Mouse (Mus musculus) brain, embryonic 18.5 days (tissue): ENCODE measurements around the gene Sema6c.

Experiments
- DNase-seq: peaks from one replicate; pipeline ENCODE4 v3.0.0-alpha.2; 2012; ENCODE audit warnings: low read depth, low spot score

Sema6c gene

GRCm38 (mm10) chr3:95142617-95143011 is 17.6 kb upstream of the Sema6c start:
- DNase-seq: no peak

- DNase-seq: no peak
Observed at GRCm38 (mm10) chr3:95147924-95148323, 12.3 kb upstream of the Sema6c start.

- DNase-seq: no peak
Observed at GRCm38 (mm10) chr3:95153874-95154273, 6.4 kb upstream of the Sema6c start.

DNA sequence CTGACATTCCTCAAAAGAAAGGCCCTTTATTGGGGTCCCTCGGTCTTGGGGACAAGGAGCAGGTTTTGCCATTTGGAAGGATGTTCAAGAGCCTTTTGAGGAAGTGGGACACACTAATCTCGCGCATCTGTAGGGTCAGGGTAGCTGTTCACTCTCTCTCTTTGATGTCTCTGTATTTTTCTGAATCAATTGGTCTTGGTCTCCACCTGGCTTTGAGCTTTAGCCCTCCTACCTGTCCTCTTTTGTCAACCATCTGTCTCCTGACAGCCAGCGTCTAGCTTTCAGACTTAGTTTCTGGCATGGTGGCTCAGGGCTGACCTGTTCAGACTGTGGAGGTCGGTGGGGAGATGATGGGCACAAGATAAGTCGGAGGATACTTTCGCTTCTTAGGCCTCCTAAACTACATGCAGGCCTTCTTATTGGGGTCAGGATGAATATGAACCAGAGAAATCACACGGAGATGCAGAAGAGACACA is 708 bp upstream of the Sema6c start:
- DNase-seq: no peak

DNA sequence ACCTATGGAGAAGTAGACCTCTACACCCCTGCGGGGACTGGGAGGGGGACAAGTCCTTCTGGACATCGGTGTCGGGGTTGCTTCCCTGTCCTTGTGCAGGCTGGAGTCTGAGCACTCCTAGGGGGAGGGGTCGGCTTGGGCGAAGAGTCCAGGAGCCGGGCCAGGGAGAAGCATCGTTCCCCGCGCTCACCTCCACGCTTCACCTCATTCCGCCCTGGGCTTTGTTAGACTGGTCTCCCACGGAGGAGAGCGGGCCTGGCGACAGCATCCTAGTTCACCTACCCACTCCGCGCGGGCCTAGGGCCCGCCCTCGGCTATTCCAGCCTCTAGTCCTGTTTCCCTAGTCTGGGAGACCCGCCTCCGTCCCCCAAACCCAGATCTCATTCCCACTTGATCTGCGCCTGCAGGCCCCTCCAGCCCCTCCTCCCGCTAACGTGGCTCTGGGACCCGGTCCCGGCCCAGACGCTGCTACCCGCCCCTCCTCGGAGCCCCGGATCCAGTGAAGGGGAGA is 839 bp downstream of the Sema6c start:
- DNase-seq: no peak

- DNase-seq: no peak
Observed at GRCm38 (mm10) chr3:95161618-95162344, 1.5 kb downstream of the Sema6c start.

GRCm38 (mm10) chr3:95162345-95162628 is 2.0 kb downstream of the Sema6c start:
- no peak for DNase-seq

- no peak for DNase-seq
Observed at GRCm38 (mm10) chr3:95163419-95164255, 3.4 kb downstream of the Sema6c start.

DNA sequence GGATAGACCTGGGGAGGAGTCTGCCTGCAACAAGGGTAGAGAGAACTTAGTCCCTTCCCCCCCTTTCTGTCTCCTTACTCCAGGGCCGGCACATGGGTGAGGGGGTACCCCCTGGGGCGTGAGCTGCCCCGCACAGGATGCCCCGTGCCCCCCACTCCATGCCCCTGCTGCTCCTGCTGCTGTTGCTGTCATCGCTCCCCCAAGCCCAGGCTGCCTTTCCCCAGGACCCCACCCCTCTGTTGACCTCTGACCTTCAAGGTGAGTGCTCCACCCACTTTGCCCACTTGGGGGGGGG is 3.9 kb downstream of the Sema6c start:
- DNase-seq: no peak

DNA sequence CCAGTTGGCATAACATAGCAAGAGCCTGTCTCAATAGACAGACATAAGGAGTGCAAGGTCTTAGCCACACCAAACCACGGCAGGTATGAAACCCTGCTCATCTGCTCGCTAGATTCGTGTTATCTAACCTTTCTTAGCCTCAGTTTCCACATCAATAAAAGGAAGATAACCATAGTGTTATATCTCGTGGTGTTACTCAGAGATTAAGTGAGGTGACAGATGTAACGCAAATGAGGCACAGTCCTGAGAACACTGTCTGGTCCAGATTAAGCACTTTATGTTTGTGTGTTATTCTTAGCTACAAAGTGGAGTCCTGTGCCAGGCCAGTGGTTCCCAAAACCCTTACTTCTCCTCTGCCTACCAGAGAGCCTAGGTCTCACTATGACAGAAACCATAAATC is 4.6 kb downstream of the Sema6c start:
- no peak for DNase-seq

GRCm38 (mm10) chr3:95169996-95170395 is 9.7 kb downstream of the Sema6c start:
- no peak for DNase-seq

DNA sequence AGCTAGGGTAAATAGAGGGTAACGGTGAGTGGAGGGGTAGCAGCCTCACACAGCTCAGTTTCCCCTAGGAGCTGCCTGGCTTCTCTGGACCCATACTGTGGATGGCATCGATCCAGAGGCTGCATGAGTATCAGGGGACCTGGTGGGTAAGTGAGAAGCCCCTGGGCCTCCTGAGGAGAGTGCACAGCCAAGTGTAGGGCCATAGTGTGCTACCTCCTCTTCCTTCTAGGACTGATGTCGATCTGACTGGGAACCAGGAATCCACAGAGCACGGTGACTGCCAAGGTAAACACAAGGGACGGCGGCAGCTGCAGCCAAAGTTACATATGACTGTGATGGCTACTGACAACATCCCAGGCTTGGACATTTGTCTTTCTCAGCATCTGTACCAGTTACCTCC is 10.8 kb downstream of the Sema6c start:
- no peak for DNase-seq

- DNase-seq: no peak
Observed at GRCm38 (mm10) chr3:95172526-95173255, 12.4 kb downstream of the Sema6c start.

- DNase-seq: no peak
Observed at GRCm38 (mm10) chr3:95173256-95173949, 13.1 kb downstream of the Sema6c start.

DNA sequence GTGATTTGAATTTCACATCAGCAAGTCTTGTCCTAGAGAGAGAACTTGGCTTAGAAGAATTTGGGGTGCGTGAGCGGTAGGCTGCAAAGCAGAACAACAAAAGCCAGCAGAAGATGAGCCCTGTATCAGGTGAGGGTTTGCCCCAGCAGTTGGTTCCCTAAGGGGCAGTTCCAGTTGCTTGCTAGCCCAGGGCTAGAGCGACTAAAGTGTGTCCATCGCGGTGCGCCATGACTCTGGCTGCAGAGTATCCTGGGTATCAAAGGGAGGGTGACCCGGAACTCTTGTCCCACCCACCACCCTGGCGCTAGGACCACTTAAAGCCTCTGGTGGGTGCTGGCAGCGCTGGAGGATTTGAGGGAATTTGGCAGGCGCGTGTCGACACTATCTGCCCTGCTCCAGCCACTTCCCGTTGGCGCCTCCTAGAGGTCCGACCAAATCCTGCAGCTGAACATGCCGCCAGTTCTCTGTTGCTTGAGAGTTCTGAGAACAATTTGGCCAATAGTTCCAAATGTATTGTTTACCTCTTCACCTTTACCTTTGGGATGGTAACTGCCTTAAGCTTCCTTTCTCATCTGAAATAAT is 13.8 kb downstream of the Sema6c start:
- DNase-seq: no peak

GRCm38 (mm10) chr3:95176500-95176899 is 16.2 kb downstream of the Sema6c start:
- DNase-seq: no peak

GRCm38 (mm10) chr3:95177583-95177982 is 17.3 kb downstream of the Sema6c start:
- no peak for DNase-seq

GRCm38 (mm10) chr3:95178948-95179347 is 18.7 kb downstream of the Sema6c start:
- no peak for DNase-seq

GRCm38 (mm10) chr3:95179890-95180289 is 19.6 kb downstream of the Sema6c start:
- DNase-seq: no peak

GRCm38 (mm10) chr3:95181841-95182240 is 21.6 kb downstream of the Sema6c start:
- no peak for DNase-seq

DNA sequence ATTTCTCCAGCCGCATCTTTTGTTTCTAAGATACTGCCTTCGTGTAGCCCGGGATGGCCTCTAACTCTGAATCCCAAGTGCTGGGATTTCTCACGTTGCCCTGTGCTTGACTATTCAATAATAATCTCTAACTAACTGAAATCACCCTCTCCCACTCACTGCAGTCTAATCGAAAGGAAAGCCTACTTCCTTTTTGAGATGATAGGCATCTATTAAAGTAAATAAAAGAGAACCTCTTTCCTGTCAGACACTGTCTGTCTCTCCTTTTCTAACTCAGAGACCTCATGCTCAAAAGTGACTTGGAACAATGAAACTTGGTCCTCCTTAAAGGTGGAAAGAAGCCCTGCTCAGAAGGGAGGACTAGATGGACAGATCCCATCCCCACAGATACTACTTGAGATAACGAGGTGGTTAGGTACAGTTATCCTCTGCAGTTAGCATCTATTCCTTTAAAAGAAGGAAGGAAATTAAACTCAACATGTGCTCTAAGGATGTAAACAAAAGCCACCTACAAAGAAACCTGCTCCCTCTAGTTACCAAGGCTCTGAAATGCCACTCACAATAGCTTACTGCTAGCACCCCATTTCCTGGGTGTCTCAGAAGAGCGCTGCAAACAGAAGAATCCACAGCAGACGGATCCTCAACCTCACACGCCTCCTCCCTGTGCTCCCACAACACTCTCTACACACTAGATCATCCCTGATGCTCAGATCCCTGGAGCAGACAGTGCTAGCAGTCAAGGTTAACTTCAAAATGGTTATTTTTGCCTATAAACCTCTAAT is 24.7 kb downstream of the Sema6c start:
- no peak for DNase-seq
